Mouse (Mus musculus) lung, adult 18-20 months (tissue): ENCODE results near the gene Cenpb.

ENCODE experiments used
- DNase-seq, 2 experiments: peaks; one replicate each; pipeline ENCODE4 v3.0.0; 2022; ENCODE audit warnings: mixed read lengths in 2 of 2

The Cenpb gene

GRCm38 (mm10) chr2:131163924-131164323 lies 15.9 kb downstream of the Cenpb start:
- no peak for DNase-seq

GRCm38 (mm10) chr2:131160671-131161111 lies 19.2 kb downstream of the Cenpb start:
- DNase-seq = peak; percentile 36 to 44

GRCm38 (mm10) chr2:131159938-131160581 lies 19.8 kb downstream of the Cenpb start, which contains the start of gene 1700037H04Rik:
TSS of gene 1700037H04Rik (minus strand) at chr2:131160081.
- DNase-seq = peak; percentile 97 to 98

GRCm38 (mm10) chr2:131159491-131159910 lies 20.4 kb downstream of the Cenpb start:
- DNase-seq = peak; percentile 40 to 44

GRCm38 (mm10) chr2:131156987-131157386 lies 22.9 kb downstream of the Cenpb start:
- no peak for DNase-seq

GRCm38 (mm10) chr2:131154036-131154435 lies 25.8 kb downstream of the Cenpb start:
- DNase-seq = no peak

- no peak for DNase-seq
Observed at GRCm38 (mm10) chr2:131152166-131152730, 27.6 kb downstream of the Cenpb start.

GRCm38 (mm10) chr2:131149254-131149578 lies 30.7 kb downstream of the Cenpb start:
- no peak for DNase-seq

GRCm38 (mm10) chr2:131148353-131149253 lies 31.3 kb downstream of the Cenpb start:
- no peak for DNase-seq

GRCm38 (mm10) chr2:131147043-131147365 lies 32.9 kb downstream of the Cenpb start:
- DNase-seq = no peak

GRCm38 (mm10) chr2:131146193-131147042 lies 33.4 kb downstream of the Cenpb start:
- DNase-seq = no peak

- no peak for DNase-seq
Observed at GRCm38 (mm10) chr2:131145536-131145935, 34.3 kb downstream of the Cenpb start.

- no peak for DNase-seq
Observed at GRCm38 (mm10) chr2:131145121-131145520, 34.7 kb downstream of the Cenpb start.

- no peak for DNase-seq
Observed at GRCm38 (mm10) chr2:131143007-131143780, 36.7 kb downstream of the Cenpb start.

GRCm38 (mm10) chr2:131142592-131142991 lies 37.3 kb downstream of the Cenpb start:
- DNase-seq = peak; percentile 76 to 82

- no peak for DNase-seq
Observed at GRCm38 (mm10) chr2:131141336-131141986, 38.4 kb downstream of the Cenpb start.

- no peak for DNase-seq
Observed at GRCm38 (mm10) chr2:131140533-131140905, 39.3 kb downstream of the Cenpb start.

GRCm38 (mm10) chr2:131139886-131140532 lies 39.9 kb downstream of the Cenpb start:
- peak; percentile 28 to 56 for DNase-seq

- DNase-seq = peak in 1 of 2 experiments; percentile 2
Observed at GRCm38 (mm10) chr2:131139287-131139686, 40.6 kb downstream of the Cenpb start.

GRCm38 (mm10) chr2:131138760-131139159 lies 41.1 kb downstream of the Cenpb start:
- DNase-seq = peak in 1 of 2 experiments; percentile 2

- peak in 1 of 2 experiments; percentile 2 for DNase-seq
Observed at GRCm38 (mm10) chr2:131138296-131138695, 41.6 kb downstream of the Cenpb start.
